Mouse (Mus musculus) heart, adult 2 months (tissue): ENCODE results near the gene Btnl1.

Source experiments
- CTCF ChIP-seq: fragments of 200-600 bp; IDR thresholded peaks from 2 replicates; pipeline ENCODE4 v1.8.1; 2022; ENCODE audit warnings: antibody characterized with exemption, mild to moderate bottlenecking, moderate library complexity
- EP300 ChIP-seq: fragments of 200-500 bp; IDR thresholded peaks from 2 replicates; pipeline ENCODE4 v1.6.1; 2011; ENCODE audit warnings: low read depth, low read length, control low read depth; ENCODE audit not compliant: insufficient read depth
- POLR2A ChIP-seq: fragments of 200-500 bp; IDR thresholded peaks from 2 replicates; pipeline ENCODE4 v1.6.1; 2011; ENCODE audit warnings: mild to moderate bottlenecking, low read depth, low read length, control low read depth; ENCODE audit not compliant: insufficient read depth

DNA sequence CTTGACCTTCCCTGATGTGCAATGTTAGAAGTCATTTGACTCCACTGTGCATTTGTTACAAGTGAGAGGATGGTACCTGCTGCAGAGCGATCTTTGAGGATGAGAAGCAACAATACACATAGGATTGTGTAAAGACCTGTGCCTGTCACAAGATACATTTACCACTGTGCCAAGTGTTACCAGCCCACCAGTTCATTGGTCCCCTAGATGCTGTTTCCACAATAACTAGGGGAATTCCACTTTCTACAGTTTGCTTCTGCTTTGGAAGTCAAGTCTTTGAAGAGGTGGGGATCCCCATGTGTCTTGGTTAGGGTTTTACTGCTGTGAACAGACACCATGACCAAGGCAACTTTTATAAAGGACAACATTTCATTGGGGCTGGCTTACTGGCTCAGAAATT lies 45.7 kb upstream of the Btnl1 start:
- TF ChIP-seq CTCF (no peak), POLR2A (no peak), EP300 (no peak)
